Mouse (Mus musculus) heart, postnatal 25 days (tissue): ENCODE data around the gene Myf6. TPM values are rescaled to one million over a fixed set of nuclear protein-coding genes. Genes with fewer than 3 reads are reported as not detected.

Experiments used
- DNase-seq: peaks from one replicate; pipeline ENCODE4 v3.0.0; 2022; ENCODE audit warnings: low spot score
- intact Hi-C: fragments of 180-260 bp; cut with DNase I; formaldehyde crosslinking; loops from one replicate; pipeline ENCODE4 v1.15.1; 2025
- total RNA-seq, 2 experiments: library from RNA; stranded (reverse); gene quantifications; 2 replicates each; pipeline ENCODE4 v1.2.3; 2021

Gene Myf6
- not detected for total RNA-seq

DNA sequence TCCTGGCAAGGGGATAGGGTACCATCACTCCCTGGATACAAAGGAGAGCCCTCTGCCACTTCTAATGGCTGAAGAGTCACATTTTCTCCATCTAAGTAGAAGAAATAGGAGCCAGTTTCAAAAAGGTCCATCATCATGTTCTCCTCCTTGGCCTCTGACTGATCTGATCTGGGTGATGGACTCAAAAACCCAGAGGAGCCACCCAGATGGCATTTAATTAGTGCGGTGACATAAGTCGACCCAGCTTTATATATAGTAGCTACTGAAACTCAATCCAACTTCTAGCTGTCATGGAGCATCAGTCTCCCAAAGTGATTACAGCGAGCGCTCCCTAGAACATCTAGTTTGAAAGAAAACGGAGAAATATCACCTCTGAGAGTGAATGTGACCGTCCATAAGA lies at the start of gene Myf6:
Myf6 (minus strand) TSS at position 170 of the 400 bp plus-strand sequence.
- no peak for DNase-seq
- intact Hi-C loops: no loop called here

DNA sequence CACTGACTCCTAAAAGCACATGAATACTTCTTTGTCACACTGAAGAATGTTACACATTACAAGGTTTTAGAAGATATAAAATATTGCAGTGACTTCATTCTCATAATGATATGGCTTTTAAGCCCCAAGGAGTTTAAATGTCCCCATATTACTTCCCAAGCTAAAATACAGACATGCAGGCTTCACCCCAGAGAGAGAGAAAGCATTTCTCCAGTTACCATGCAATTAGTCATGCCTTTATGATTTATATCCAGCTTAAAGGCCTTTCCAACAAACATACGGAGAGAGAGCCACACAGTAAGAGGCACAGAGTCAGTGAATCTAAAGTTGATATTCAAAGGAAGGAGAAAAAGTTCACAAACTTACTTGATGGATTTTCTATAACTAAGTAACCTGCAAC lies 48.5 kb upstream of the Myf6 start:
- intact Hi-C loops: no loop called here

DNA sequence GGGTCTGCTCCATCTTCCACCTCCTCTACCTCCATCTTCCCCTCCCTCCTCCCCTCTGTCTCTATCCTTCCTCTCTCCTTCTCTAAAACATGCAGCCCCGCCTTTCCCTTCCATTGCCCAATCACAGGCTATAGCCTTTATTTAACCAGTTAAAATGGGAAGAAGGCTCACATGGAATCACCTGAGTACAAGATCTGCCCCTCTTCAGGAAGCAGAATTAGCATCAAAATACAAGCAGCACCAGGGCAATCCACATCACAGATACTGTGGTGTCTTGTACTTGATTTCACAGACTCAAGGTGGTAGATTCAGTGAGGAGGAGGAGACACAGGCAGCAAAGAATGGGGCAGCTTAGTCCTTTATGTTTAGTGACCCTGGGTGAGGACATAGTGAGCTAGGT lies 34.2 kb upstream of the Myf6 start:
- DNase-seq: no peak
- intact Hi-C loops: no loop called here

More for the DNA sequence above, 48.5 kb upstream of the Myf6 start:
- no peak for DNase-seq

DNA sequence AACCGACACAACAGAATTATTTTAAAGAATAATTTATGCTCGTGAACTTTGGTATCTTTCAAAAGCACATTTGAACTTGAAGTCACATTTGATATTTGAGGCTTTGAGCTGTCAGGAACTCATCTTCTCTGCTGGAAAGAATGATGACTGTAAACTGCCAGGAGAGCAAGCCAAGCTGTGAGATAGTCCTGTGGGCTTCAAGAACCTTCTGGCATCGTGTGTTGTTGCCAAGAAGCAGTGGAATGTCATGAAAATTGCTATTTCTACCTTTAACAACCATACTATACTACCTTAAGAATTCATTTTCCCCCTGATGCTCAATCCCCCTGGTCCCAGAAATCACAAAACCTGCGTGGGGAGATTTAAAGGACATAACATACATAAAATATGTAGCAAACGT lies 24.7 kb upstream of the Myf6 start:
- intact Hi-C loops: no loop called here
- DNase-seq: no peak

DNA sequence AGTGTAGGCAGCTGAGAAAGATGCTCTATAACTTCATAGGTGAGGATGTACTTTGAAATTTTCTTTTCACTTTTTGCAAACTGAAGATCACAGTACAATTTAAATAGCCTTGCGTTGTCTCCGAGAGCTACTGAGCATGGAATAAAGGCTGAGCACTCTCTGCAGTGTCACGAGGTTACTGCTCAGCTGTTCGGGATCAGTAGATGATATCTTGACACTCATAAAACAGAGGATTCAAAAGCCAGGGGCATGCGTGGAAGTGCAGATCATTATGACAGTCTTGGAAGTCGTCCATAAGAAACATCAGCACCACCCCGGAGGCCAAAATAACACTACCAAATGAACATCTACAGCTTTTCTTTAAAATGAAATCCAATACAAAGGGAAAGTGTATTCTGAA lies 22.1 kb upstream of the Myf6 start:
- DNase-seq: no peak
- intact Hi-C loops: no loop called here

DNA sequence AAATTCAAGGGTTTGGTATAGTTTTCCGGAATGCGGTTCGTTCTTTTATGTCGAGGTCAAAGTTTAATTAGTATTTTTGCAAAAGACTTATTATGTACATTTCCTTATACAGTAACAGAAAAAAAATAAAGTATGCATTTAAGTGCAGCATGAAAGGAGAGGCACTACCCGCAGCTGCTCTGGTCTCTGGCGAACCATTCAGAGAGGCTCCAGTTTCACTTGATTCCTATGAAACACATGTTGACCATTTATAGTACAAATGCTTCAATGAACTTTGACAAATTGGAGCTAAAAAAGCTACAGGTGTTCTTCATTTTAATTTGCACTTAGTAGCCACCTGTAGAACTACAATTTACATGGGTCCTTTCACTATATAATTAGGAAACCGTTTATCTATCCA lies 20.2 kb upstream of the Myf6 start:
- intact Hi-C loops: no loop called here
- DNase-seq: no peak

DNA sequence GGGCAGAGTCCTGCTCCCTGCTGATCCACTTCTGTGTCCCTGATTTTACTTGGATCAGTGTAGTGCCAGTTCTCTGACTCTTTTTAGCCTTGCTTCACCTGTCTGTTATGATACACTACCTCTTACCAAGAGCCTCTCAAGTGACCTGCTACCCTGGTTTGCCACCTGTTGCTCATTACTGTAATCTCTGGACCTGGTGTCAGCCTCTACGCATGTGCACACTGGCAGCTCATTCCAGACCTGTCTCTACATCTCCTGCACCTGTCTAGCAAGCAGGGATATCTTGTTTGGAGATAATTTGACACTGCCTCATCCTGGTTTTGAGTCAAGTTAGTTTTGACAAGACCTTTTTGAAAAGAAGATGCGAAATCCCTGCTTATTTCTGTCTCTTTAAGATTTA lies 11.9 kb upstream of the Myf6 start:
- DNase-seq: no peak
- intact Hi-C loops: no loop called here

DNA sequence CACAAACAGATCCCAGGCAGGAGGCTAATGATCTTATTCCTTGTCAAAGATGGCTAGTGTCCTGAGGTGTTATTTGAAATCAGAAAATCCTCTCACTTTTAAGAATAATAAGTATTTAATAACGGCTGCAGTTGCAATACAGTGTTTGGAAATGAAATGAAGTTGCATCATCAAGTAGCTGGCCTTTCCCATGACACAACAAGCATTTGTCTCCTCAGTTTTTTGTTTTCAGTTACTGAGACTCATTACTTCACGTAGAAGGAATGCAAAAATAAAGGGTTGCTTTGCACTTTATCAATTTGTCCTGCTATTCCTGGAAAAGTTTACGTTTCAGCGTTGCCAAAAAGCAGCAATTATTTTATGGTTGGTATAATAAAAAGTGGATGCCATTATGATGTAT lies 8.9 kb upstream of the Myf6 start:
- intact Hi-C loops: no loop called here
- no peak for DNase-seq

DNA sequence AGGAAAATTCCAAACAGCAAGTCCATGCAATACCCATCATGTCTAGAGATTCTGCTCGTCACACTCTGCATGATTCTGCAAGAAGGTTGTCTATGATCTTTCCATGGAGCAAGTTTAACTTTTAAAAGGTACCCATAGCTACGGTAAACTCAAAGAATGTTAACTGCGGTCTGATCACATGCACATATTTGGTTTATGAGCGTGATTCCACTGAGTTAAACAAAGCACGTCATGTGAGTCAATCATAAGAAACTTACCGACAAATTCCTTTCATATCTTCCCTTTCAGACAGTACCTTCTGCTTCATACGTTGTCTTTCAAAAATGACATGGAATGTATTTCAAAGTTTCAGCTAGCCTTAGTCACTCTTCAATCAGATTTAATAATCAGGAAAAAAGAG lies 7.7 kb upstream of the Myf6 start:
- no peak for DNase-seq
- intact Hi-C loops: no loop called here

DNA sequence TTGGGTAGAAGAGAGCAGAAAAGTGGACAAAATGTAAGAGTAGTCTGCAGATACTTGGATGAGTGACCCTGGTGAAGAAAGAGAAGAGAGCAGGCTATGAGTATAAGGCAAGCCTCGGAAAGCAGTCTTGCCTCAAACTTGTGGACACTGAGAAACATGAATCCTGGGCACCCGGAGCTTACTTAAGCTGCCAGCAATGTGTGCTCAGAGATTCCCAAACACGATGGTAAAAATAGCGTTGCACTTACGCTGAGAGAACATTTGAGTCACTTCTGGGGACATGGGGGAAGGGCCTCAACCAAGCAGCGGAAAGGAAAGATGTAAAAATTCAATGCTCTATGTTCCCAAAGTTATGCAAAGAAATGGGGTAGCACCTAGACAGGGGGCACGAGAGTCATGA lies 5.1 kb upstream of the Myf6 start:
- DNase-seq: no peak
- intact Hi-C loops: no loop called here

DNA sequence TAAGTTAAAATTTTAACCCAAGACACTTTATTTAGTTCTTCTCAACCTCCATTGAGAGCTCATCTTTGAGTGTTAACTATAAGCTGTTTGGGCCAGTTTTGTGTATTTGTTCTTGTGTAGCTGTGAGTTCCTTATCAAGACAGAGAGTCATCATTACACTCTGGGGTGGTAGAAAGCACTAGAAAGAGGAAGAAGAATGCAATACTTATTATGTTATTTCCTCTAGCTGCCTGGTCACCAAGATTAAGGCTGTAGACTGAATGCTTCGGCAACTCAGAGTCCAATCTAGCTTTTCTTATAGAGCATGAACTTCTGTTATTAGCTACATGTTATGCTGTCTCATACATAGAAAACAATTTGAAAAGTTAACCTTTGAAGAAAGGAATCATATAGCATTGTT lies 1.9 kb upstream of the Myf6 start:
- no peak for DNase-seq
- intact Hi-C loops: no loop called here

DNA sequence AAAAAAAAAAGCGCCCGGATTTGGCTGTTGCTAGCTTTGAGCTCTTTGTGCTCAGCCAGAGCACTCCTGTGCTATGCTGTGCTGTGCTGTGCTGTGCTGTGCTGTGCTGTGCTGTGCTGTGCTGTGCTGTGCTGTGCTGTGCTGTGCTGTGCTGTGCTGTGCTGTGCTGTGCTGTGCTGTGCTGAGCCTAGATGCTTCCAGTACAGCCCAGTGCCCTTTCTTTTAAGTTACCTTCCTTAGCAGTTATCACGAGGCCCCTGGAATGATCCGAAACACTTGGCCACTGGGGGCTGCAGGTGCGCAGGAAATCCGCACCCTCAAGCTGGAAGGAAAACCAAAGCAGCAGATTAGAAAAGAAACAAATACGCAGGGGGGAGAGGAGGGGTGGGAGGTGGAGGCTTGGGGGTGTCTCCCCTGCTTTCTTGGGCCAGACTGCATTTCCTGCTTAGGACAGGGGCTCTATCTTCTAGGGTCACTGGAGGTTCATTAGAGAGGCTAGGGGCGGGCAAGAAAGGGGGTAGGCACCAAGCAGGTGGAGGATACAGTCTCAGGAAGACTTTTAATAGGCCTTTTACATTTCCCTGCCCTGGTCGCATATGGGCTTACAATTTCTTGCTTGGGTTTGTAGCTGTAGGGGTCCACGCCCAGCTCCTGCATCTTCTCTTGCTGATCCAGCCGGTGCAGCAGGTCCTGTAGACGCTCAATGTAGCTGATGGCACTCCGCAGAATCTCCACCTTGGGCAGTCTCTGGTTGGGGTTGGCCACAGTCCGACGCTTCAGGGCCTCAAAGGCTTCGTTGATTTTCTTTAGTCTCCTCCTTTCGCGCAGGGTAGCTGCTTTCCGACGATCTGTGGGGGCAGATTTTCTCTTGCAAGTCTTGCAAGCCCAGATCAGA lies 710 bp downstream of the Myf6 start:
- DNase-seq: no peak
- intact Hi-C loops: no loop called here

DNA sequence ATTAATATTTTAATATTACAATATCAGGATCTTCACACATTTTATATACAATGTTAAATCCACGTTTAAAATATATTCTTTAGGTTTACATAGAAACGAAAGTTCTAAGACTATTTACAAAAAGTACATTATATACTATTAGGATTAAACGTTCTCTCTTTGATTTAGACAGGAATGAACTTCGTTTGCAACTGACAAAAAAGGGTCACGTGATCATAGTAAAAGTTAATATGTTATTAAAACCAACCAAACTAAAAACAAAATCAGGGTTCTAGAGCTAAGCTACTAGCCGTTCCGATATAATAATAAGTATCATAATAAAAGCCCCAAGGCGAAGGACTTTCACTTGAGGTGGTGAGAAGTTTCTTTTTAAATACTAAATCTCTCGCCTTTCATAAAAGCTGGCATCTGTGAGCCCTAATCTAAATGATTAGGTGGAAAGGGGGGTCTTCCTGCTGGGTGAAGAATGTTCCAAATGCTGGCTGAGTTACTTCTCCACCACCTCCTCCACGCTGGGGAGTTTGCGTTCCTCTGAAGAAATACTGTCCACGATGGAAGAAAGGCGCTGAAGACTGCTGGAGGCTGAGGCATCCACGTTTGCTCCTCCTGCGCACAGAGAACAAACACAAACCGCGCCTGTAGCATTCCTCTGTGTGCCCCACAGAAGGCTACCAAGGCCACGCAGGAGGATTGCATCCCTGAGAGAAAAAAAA lies 1.5 kb downstream of the Myf6 start:
- no peak for DNase-seq
- intact Hi-C loops: no loop called here

DNA sequence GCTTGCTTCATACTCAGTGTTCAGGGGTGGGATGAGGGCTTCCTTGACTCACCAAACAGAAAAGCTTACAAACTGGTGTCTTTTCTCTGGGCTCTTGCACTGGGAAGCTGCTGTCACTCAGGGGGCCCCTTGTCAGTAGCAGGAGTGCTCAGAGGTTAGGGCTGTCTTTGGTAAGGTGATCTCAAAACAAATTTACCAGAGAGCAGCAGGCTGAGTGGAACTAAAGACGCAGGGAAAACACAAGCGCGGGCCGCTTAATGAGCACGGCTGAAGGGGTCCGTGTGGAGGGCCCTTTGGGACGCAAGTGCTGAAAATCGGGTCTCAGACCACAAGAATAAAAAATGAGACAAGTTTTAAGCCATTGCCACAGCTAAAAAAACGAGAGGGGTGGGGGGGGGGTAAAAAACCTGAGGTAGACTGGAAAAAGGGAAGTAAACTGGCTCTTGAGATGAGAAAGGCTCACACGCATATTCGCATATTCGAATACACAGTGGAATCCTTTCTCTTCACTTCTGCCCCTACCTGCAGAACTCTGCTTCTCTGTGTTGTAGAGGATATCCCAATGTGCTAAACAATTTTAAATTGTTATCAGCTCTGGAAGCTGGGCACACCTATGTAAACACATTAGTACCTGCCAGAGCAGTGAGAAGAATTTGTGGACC lies 5.8 kb downstream of the Myf6 start:
- DNase-seq: no peak
- intact Hi-C loops: no loop called here

DNA sequence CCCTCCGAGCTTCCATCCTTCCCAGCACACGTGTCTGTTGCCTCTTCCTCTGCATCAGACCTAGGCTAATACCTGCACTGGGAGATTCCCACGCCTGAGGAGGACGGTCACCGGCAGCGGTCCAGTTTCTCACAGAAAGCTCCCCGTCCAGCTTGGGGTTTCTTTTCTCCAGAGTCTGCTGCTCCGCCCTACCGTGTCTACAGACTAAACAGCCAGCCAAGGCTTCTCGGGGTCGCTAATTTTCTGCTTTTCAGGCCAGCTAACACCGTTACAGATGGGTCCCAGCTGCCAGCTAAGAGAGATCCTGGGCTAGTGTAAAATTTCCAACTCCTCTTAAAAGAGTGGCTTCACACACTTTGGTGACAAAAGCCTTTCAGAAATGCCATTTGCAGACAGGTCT lies 7.8 kb downstream of the Myf6 start:
- intact Hi-C loops: no loop called here
- no peak for DNase-seq

DNA sequence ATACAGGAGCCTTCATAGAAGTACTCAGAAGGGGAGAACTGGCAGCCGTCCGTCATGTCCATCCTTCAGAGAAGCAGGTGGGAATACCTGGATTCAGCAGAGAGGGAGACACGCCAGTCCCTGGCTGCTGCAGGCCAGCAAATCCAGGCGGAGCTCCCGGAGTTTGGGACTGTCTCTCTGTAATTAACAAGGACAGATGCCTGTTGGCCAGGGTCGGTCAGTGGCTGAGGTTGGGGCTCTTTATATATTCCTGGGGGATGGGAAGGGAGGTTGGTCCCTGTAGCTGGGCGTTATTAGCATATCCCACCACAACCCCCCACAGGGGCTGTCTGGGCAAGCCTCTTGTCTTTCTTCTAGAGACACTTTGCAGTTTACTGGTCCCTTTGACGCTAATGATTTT lies 8.7 kb downstream of the Myf6 start, which contains the start of gene Myf5:
Myf5 (minus strand) TSS at position 265 of the 400 bp plus-strand sequence.
- DNase-seq: no peak
- intact Hi-C loops: no loop called here

DNA sequence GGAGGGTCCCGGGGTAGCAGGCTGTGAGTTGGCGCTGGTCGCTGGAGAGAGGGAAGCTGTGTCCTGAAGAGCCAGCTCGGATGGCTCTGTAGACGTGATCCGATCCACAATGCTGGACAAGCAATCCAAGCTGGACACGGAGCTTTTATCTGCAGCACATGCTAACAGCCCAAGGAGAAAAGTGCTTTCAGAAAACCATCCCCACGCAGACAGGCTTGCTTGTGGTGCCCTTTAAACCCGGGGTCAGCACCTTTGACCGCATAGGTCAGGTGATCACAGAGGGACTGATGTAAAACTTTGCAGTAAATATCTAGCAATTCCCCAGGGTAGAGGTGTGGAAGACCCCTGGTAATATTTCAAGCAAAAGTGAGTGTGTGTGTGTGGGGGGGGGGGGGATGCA lies 10.5 kb downstream of the Myf6 start:
- intact Hi-C loops: no loop called here
- no peak for DNase-seq

DNA sequence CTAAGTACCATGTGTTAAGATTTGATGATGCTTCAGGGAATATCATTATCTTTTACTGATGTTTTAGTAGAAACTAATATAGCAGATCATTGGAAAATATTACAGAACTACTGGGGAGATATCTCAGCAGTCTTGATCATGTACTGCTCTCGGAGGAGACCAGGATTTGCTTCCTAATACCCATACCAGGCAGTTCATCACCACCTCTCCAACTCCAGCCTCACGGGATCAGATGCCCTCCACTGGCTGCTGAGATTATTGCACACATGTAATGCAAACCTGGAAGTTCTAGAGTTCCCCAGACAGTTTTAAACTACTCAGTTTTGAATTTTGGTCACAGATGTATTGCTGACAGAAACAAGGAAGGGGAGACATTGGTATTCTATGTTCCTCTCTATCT lies 21.0 kb downstream of the Myf6 start:
- no peak for DNase-seq
- intact Hi-C loops: no loop called here

DNA sequence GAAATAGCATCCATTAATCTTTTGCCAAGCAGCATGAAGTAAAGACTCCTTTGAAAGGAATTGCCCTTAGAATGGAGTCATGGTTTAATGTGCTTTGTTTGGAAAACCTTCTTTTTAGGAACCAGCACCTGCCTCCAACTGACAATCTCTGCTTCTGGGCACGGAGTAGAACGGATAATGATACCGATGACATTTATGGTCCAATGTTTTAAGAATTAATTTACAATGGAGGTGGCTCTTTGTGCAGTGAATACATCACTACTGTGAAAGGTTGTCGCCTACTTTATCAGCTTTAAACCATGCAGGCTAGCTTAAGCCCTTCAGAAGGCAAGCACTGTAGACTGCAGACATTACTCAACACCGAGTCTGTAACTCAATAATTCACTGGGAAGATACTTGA lies 22.8 kb downstream of the Myf6 start:
- intact Hi-C loops: no loop called here

DNA sequence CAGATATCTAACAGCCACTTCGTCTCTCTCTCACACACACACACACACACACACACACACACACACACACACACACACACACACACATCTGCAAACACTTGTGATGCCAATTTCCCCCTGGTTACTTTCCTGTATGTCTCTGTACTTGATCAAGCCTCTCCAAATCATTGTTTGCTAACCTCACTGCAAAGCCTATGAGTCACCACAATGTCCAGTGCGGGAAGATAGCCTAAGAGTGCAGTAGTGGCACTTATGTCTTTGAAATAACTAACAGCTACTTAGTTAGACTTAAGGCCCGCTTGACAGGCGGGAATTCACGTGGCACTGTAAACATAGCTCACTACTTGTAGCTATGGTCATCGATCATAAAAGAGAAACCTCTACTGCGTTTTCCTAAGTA lies 26.7 kb downstream of the Myf6 start:
- DNase-seq: no peak
- intact Hi-C loops: no loop called here

More for the DNA sequence above, 22.8 kb downstream of the Myf6 start:
- no peak for DNase-seq
